Mouse (Mus musculus) liver, embryonic 14.5 days (tissue): ENCODE results near the gene Kcnma1.

Experiments used
- CTCF ChIP-seq: IDR thresholded peaks from 2 replicates; pipeline ENCODE4 v1.5.1; 2016; ENCODE audit warnings: antibody characterized with exemption, low read depth, control low read depth
- EP300 ChIP-seq: IDR thresholded peaks from 2 replicates; pipeline ENCODE4 v1.6.1; 2016; ENCODE audit warnings: antibody characterized with exemption, low read depth

- TF ChIP-seq CTCF = no peak
- no peak for TF ChIP-seq EP300
Observed at GRCm38 (mm10) chr14:23360491-23360995, 653.7 kb downstream of the Kcnma1 start.
